Mouse (Mus musculus) hindbrain, embryonic 13.5 days (tissue): ENCODE measurements at regions not wholly inside any gene's neighbourhood (a gene's known extent, or its start where the extent isn't known, plus 50 kb on each side); places are given as distances from the start of the nearest gene placed in this dataset.

ENCODE experiments used
- ATAC-seq: fragments of 200-750 bp; cut with Nextera tagmentation; 2 replicates; pipeline ENCODE4 v1.8.0; 2017; ENCODE audit warnings: moderate TSS enrichment; ENCODE audit not compliant: low FRiP score
- H3K27ac ChIP-seq: fragments of 300-500 bp; sonication (generic); 2 replicates; pipeline ENCODE4 v1.5.1; 2015; ENCODE audit warnings: inconsistent platforms, mild to moderate bottlenecking, moderate library complexity
- H3K27me3 ChIP-seq: fragments of 300-500 bp; sonication (generic); 2 replicates; pipeline ENCODE4 v1.6.1; 2015; ENCODE audit warnings: mild to moderate bottlenecking, inconsistent platforms
- H3K36me3 ChIP-seq: fragments of 300-500 bp; sonication (generic); 2 replicates; pipeline ENCODE4 v1.6.1; 2015; ENCODE audit warnings: mild to moderate bottlenecking, inconsistent platforms
- H3K4me1 ChIP-seq: fragments of 300-500 bp; sonication (generic); replicated peaks from 2 replicates; pipeline ENCODE4 v1.6.1; 2015; ENCODE audit warnings: inconsistent platforms
- H3K4me2 ChIP-seq: fragments of 300-500 bp; sonication (generic); 2 replicates; pipeline ENCODE4 v1.6.1; 2015; ENCODE audit warnings: inconsistent platforms, mild to moderate bottlenecking, moderate library complexity
- H3K4me3 ChIP-seq: fragments of 300-500 bp; sonication (generic); 2 replicates; pipeline ENCODE4 v1.5.1; 2015; ENCODE audit warnings: mild to moderate bottlenecking, inconsistent platforms
- H3K9ac ChIP-seq: fragments of 300-500 bp; sonication (generic); 2 replicates; pipeline ENCODE4 v1.6.1; 2015; ENCODE audit warnings: mild to moderate bottlenecking, inconsistent platforms
- H3K9me3 ChIP-seq: fragments of 300-500 bp; sonication (generic); 2 replicates; pipeline ENCODE4 v1.6.1; 2016; ENCODE audit warnings: inconsistent platforms
- WGBS: fragments of 180-500 bp; shearing (Covaris S2); methylation state at CpG from one replicate; pipeline ENCODE4 v1.1.7; 2015; 5-methylcytosine and 5-hydroxymethylcytosine counted together

GRCm38 (mm10) chr11:33061570-33061969, 85.6 kb downstream of the Fgf18 start:
- H3K4me2 ChIP-seq, result no peak overlapping the region
- peaks cover 4% of the 10 kb centered on the region; the same call in 1 of the 2 replicates for H3K27me3 ChIP-seq
- no peaks in the 10 kb centered on the region for H3K4me1 ChIP-seq
- no peak overlapping the region for H3K9ac ChIP-seq
- WGBS, result 87% methylated on average over 4 of the region's 4 CpGs
- ATAC-seq, result no peak
- no peaks in the 10 kb centered on the region for H3K36me3 ChIP-seq
- H3K4me3 ChIP-seq, result no peak overlapping the region
- no peak overlapping the region for H3K27ac ChIP-seq
- 0 out of 2 replicates have a peak, but pooled peaks cover 3% of the 10 kb centered on the region for H3K9me3 ChIP-seq

- no peak for ATAC-seq
Observed at GRCm38 (mm10) chr11:33060352-33060751, 86.8 kb downstream of the Fgf18 start.

GRCm38 (mm10) chr11:33050216-33050615, 97.0 kb downstream of the Fgf18 start:
- Histone ChIP-seq H3K27ac (no peak overlapping the region), H3K4me2 (no peak overlapping the region), H3K27me3 (no peaks in the 10 kb centered on the region), H3K36me3 (no peaks in the 10 kb centered on the region), H3K9me3 (no peaks in the 10 kb centered on the region), H3K4me3 (no peak overlapping the region), H3K4me1 (no peaks in the 10 kb centered on the region), H3K9ac (no peak overlapping the region)
- no peak for ATAC-seq
- WGBS, result 88% methylated on average over 12 of the region's 12 CpGs

More at GRCm38 (mm10) chr11:33060352-33060751, 86.8 kb downstream of the Fgf18 start:
- Histone ChIP-seq H3K4me2 (no peak overlapping the region), H3K4me3 (no peak overlapping the region), H3K4me1 (no peaks in the 10 kb centered on the region), H3K9me3 (0 out of 2 replicates have a peak, but pooled peaks cover 3% of the 10 kb centered on the region), H3K9ac (no peak overlapping the region), H3K36me3 (no peaks in the 10 kb centered on the region), H3K27me3 (peaks cover 4% of the 10 kb centered on the region; the same call in 1 of the 2 replicates), H3K27ac (no peak overlapping the region)
- WGBS, result 76% methylated on average over 3 of the region's 3 CpGs

GRCm38 (mm10) chr11:33039854-33040792, 107.1 kb downstream of the Fgf18 start:
- Histone ChIP-seq H3K9me3 (no peaks in the 10 kb centered on the region), H3K4me1 (no peaks in the 10 kb centered on the region), H3K4me2 (no peak overlapping the region), H3K9ac (no peak overlapping the region), H3K36me3 (no peaks in the 10 kb centered on the region), H3K27me3 (no peaks in the 10 kb centered on the region), H3K4me3 (no peak overlapping the region), H3K27ac (no peak overlapping the region)
- no peak for ATAC-seq
- 85% methylated on average over 8 of the region's 10 CpGs for WGBS

- 87% methylated on average over 4 of the region's 4 CpGs for whole genome bisulfite sequencing
- Histone ChIP-seq H3K4me1 (no peaks in the 10 kb centered on the region), H3K9me3 (no peaks in the 10 kb centered on the region), H3K4me2 (no peak overlapping the region), H3K27me3 (no peaks in the 10 kb centered on the region), H3K9ac (no peak overlapping the region), H3K4me3 (no peak overlapping the region), H3K27ac (no peak overlapping the region), H3K36me3 (no peaks in the 10 kb centered on the region)
- no peak for ATAC-seq
Observed at GRCm38 (mm10) chr11:33036367-33036766, 110.8 kb downstream of the Fgf18 start.

- H3K9me3 ChIP-seq, result no peaks in the 10 kb centered on the region
- H3K27ac ChIP-seq, result no peak overlapping the region
- H3K9ac ChIP-seq, result no peak overlapping the region
- H3K4me2 ChIP-seq, result no peak overlapping the region
- H3K27me3 ChIP-seq, result no peaks in the 10 kb centered on the region
- no peaks in the 10 kb centered on the region for H3K36me3 ChIP-seq
- H3K4me1 ChIP-seq, result no peaks in the 10 kb centered on the region
- no peak overlapping the region for H3K4me3 ChIP-seq
- ATAC-seq, result no peak
Observed at GRCm38 (mm10) chr11:33028920-33029319, 118.3 kb downstream of the Fgf18 start.

GRCm38 (mm10) chr11:33027121-33027520, 120.1 kb downstream of the Fgf18 start:
- ATAC-seq, result no peak
- Histone ChIP-seq H3K27me3 (no peaks in the 10 kb centered on the region), H3K9me3 (no peaks in the 10 kb centered on the region), H3K27ac (no peak overlapping the region), H3K9ac (no peak overlapping the region), H3K4me1 (no peaks in the 10 kb centered on the region), H3K4me2 (no peak overlapping the region), H3K36me3 (no peaks in the 10 kb centered on the region), H3K4me3 (no peak overlapping the region)
- WGBS, result 91% methylated on average over 6 of the region's 6 CpGs

GRCm38 (mm10) chr11:33013229-33014185, 133.7 kb downstream of the Fgf18 start:
- H3K27me3 ChIP-seq, result no peaks in the 10 kb centered on the region
- H3K4me1 ChIP-seq, result no peaks in the 10 kb centered on the region
- H3K27ac ChIP-seq, result no peak overlapping the region
- no peak overlapping the region for H3K4me3 ChIP-seq
- WGBS, result 75% methylated on average over 17 of the region's 17 CpGs
- H3K9ac ChIP-seq, result no peak overlapping the region
- H3K9me3 ChIP-seq, result no peaks in the 10 kb centered on the region
- H3K4me2 ChIP-seq, result no peak overlapping the region
- H3K36me3 ChIP-seq, result no peaks in the 10 kb centered on the region
- ATAC-seq, result no peak

- Histone ChIP-seq H3K27me3 (no peaks in the 10 kb centered on the region), H3K27ac (no peak overlapping the region), H3K36me3 (no peaks in the 10 kb centered on the region), H3K9me3 (no peaks in the 10 kb centered on the region), H3K4me2 (no peak overlapping the region), H3K4me3 (no peak overlapping the region), H3K4me1 (no peaks in the 10 kb centered on the region), H3K9ac (no peak overlapping the region)
- ATAC-seq, result no peak
- WGBS, result 85% methylated on average over 14 of the region's 14 CpGs
Observed at GRCm38 (mm10) chr11:33012384-33013160, 134.6 kb downstream of the Fgf18 start.

- H3K36me3 ChIP-seq, result no peaks in the 10 kb centered on the region
- H3K9ac ChIP-seq, result no peak overlapping the region
- no peaks in the 10 kb centered on the region for H3K9me3 ChIP-seq
- H3K27ac ChIP-seq, result no peak overlapping the region
- H3K4me3 ChIP-seq, result no peak overlapping the region
- H3K4me2 ChIP-seq, result no peak overlapping the region
- no peak for ATAC-seq
- H3K27me3 ChIP-seq, result no peaks in the 10 kb centered on the region
- H3K4me1 ChIP-seq, result peaks cover 12% of the 10 kb centered on the region
Observed at GRCm38 (mm10) chr11:33008611-33009010, 138.6 kb downstream of the Fgf18 start.

- no peak for ATAC-seq
- H3K4me2 ChIP-seq, result no peak overlapping the region
- H3K4me1 ChIP-seq, result peaks cover 12% of the 10 kb centered on the region
- no peaks in the 10 kb centered on the region for H3K9me3 ChIP-seq
- no peaks in the 10 kb centered on the region for H3K27me3 ChIP-seq
- no peak overlapping the region for H3K9ac ChIP-seq
- H3K27ac ChIP-seq, result no peak overlapping the region
- H3K36me3 ChIP-seq, result no peaks in the 10 kb centered on the region
- WGBS, result 91% methylated on average over 11 of the region's 11 CpGs
- no peak overlapping the region for H3K4me3 ChIP-seq
Observed at GRCm38 (mm10) chr11:33007826-33008530, 139.2 kb downstream of the Fgf18 start.
